Mouse (Mus musculus) intestine, embryonic 16.5 days (tissue): ENCODE data around the gene Noa1. TPM values are rescaled to one million over a fixed set of nuclear protein-coding genes. Genes with fewer than 3 reads are reported as not detected.
A peak's percentile ranks its signal among the peaks of the same experiment; 100 is the strongest.

Experiments
- ATAC-seq: fragments of 200-750 bp; cut with Nextera tagmentation; 2 replicates; pipeline ENCODE4 v1.8.0; 2017; ENCODE audit warnings: moderate TSS enrichment, moderate library complexity
- H3K27ac ChIP-seq: fragments of 300-500 bp; sonication (generic); 2 replicates; pipeline ENCODE4 v1.5.1; 2014; ENCODE audit warnings: mild to moderate bottlenecking, low read length
- H3K27me3 ChIP-seq: fragments of 300-500 bp; sonication (generic); replicated peaks from 2 replicates; pipeline ENCODE4 v1.6.1; 2014; ENCODE audit warnings: low read length, control low read depth, mixed read lengths; ENCODE audit not compliant: control insufficient read depth, insufficient read depth
- H3K36me3 ChIP-seq: fragments of 300-500 bp; sonication (generic); 2 replicates; pipeline ENCODE4 v1.6.1; 2014; ENCODE audit warnings: low read length, control low read depth; ENCODE audit not compliant: control insufficient read depth, insufficient read depth
- H3K4me1 ChIP-seq: fragments of 300-500 bp; sonication (generic); 2 replicates; pipeline ENCODE4 v1.6.1; 2014; ENCODE audit warnings: low read length, control low read depth, mixed read lengths; ENCODE audit not compliant: control insufficient read depth, insufficient read depth
- H3K4me2 ChIP-seq: fragments of 300-500 bp; sonication (generic); 2 replicates; pipeline ENCODE4 v1.6.1; 2014; ENCODE audit warnings: low read depth, low read length, control low read depth
- H3K4me3 ChIP-seq: fragments of 300-500 bp; sonication (generic); 2 replicates; pipeline ENCODE4 v1.5.1; 2014; ENCODE audit warnings: mild to moderate bottlenecking, low read length
- H3K9ac ChIP-seq: fragments of 300-500 bp; sonication (generic); 2 replicates; pipeline ENCODE4 v1.6.1; 2014; ENCODE audit warnings: low read depth, low read length
- H3K9me3 ChIP-seq: fragments of 300-500 bp; sonication (generic); 2 replicates; pipeline ENCODE4 v1.6.1; 2016; ENCODE audit warnings: low read length, control low read depth; ENCODE audit not compliant: control insufficient read depth
- WGBS: fragments of 180-500 bp; shearing (Covaris S2); extraction: QIAGEN DNeasy Blood & Tissue Kit; methylation state at CpG from one replicate; pipeline ENCODE4 v1.1.7; 2014; 5-methylcytosine and 5-hydroxymethylcytosine counted together
- polyA plus RNA-seq: library from polyadenylated mRNA; unstranded; fragments of >200 nt; fragmentation: Nextera tagmentation; extraction: Ambion mirVana; gene quantifications from 2 replicates; pipeline ENCODE4 v1.2.1, GENCODE M21; 2015

The Noa1 gene
- 30.9 and 32.6 TPM in 2 replicates for polyA plus RNA-seq

- Histone ChIP-seq H3K36me3 (peaks cover 6% of the 10 kb centered on the region; the same call in 1 of the 2 replicates), H3K27me3 (no peaks in the 10 kb centered on the region), H3K4me1 (peaks cover 13% of the 10 kb centered on the region), H3K4me3 (peak within 1 kb of the TSS; percentile 94), H3K27ac (peak within 1 kb of the TSS; percentile 92), H3K4me2 (peak within 1 kb of the TSS; percentile 92), H3K9ac (peak within 1 kb of the TSS; percentile 84), H3K9me3 (no peaks in the 10 kb centered on the region)
- WGBS, result under 1% methylated on average over 85 of the region's 85 CpGs
- ATAC-seq, result peak; percentile 95
Observed at GRCm38 (mm10) chr5:77309924-77310772, at the start of gene Noa1, which contains the start of gene Polr2b. Noa1 (minus strand) TSS chr5:77310084. Polr2b (plus strand) TSS chr5:77310147.

- 3% methylated on average over 10 of the region's 10 CpGs for WGBS
- peak overlapping the region; percentile 50 for H3K4me3 ChIP-seq
- H3K36me3 ChIP-seq, result no peaks in the 10 kb centered on the region
- H3K9me3 ChIP-seq, result no peaks in the 10 kb centered on the region
- H3K9ac ChIP-seq, result peak overlapping the region; percentile 56
- ATAC-seq, result peak; percentile 60
- peaks cover 21% of the 10 kb centered on the region for H3K4me1 ChIP-seq
- peak overlapping the region; percentile 76 for H3K27ac ChIP-seq
- H3K27me3 ChIP-seq, result no peaks in the 10 kb centered on the region
- peak overlapping the region; percentile 65 for H3K4me2 ChIP-seq
Observed at GRCm38 (mm10) chr5:77358347-77358746, 48.5 kb upstream of the Noa1 start.

- H3K4me3 ChIP-seq, result peak overlapping the region; percentile 50
- peak; percentile 86 for ATAC-seq
- H3K4me1 ChIP-seq, result peaks cover 21% of the 10 kb centered on the region
- peak overlapping the region; percentile 76 for H3K27ac ChIP-seq
- no peaks in the 10 kb centered on the region for H3K27me3 ChIP-seq
- H3K9me3 ChIP-seq, result no peaks in the 10 kb centered on the region
- peak overlapping the region; percentile 56 for H3K9ac ChIP-seq
- peak overlapping the region; percentile 65 for H3K4me2 ChIP-seq
- H3K36me3 ChIP-seq, result no peaks in the 10 kb centered on the region
- WGBS, result 18% methylated on average over 22 of the region's 22 CpGs
Observed at GRCm38 (mm10) chr5:77357405-77358149, 47.7 kb upstream of the Noa1 start.

- no peak overlapping the region for H3K4me2 ChIP-seq
- 72% methylated on average over 19 of the region's 19 CpGs for WGBS
- no peaks in the 10 kb centered on the region for H3K9me3 ChIP-seq
- no peak for ATAC-seq
- no peaks in the 10 kb centered on the region for H3K27me3 ChIP-seq
- no peak overlapping the region for H3K4me3 ChIP-seq
- 0 out of 2 replicates have a peak, but pooled peaks cover 4% of the 10 kb centered on the region for H3K36me3 ChIP-seq
- peaks cover 21% of the 10 kb centered on the region for H3K4me1 ChIP-seq
- peak overlapping the region; percentile 73 for H3K27ac ChIP-seq
- H3K9ac ChIP-seq, result no peak overlapping the region
Observed at GRCm38 (mm10) chr5:77355307-77356265, 45.7 kb upstream of the Noa1 start.

GRCm38 (mm10) chr5:77354361-77354787, 44.5 kb upstream of the Noa1 start:
- H3K27ac ChIP-seq, result no peak overlapping the region
- H3K36me3 ChIP-seq, result peaks cover 6% of the 10 kb centered on the region; the same call in 1 of the 2 replicates
- no peaks in the 10 kb centered on the region for H3K9me3 ChIP-seq
- ATAC-seq, result peak; percentile 49
- no peak overlapping the region for H3K9ac ChIP-seq
- H3K4me1 ChIP-seq, result peaks cover 21% of the 10 kb centered on the region
- peak overlapping the region; percentile 58 for H3K4me2 ChIP-seq
- 6% methylated on average over 16 of the region's 16 CpGs for WGBS
- H3K4me3 ChIP-seq, result peak overlapping the region; percentile 21; the same call in 1 of the 2 replicates
- H3K27me3 ChIP-seq, result no peaks in the 10 kb centered on the region

- Histone ChIP-seq H3K27me3 (no peaks in the 10 kb centered on the region), H3K4me3 (no peak overlapping the region), H3K9ac (no peak overlapping the region), H3K9me3 (no peaks in the 10 kb centered on the region), H3K36me3 (peaks cover 20% of the 10 kb centered on the region), H3K4me1 (peaks cover 10% of the 10 kb centered on the region; the same call in 1 of the 2 replicates), H3K4me2 (no peak overlapping the region), H3K27ac (no peak overlapping the region)
- no peak for ATAC-seq
- WGBS, result 77% methylated on average over 9 of the region's 9 CpGs
Observed at GRCm38 (mm10) chr5:77351691-77352090, 41.8 kb upstream of the Noa1 start.

GRCm38 (mm10) chr5:77349971-77350658, 40.2 kb upstream of the Noa1 start:
- no peaks in the 10 kb centered on the region for H3K27me3 ChIP-seq
- no peak overlapping the region for H3K4me2 ChIP-seq
- peaks cover 1% of the 10 kb centered on the region; the same call in 1 of the 2 replicates for H3K4me1 ChIP-seq
- ATAC-seq, result no peak
- H3K9me3 ChIP-seq, result no peaks in the 10 kb centered on the region
- H3K4me3 ChIP-seq, result no peak overlapping the region
- peaks cover 20% of the 10 kb centered on the region for H3K36me3 ChIP-seq
- no peak overlapping the region for H3K27ac ChIP-seq
- WGBS, result 92% methylated on average over 15 of the region's 15 CpGs
- no peak overlapping the region for H3K9ac ChIP-seq

GRCm38 (mm10) chr5:77348901-77349300, 39.0 kb upstream of the Noa1 start:
- peaks cover 22% of the 10 kb centered on the region for H3K36me3 ChIP-seq
- H3K9ac ChIP-seq, result no peak overlapping the region
- no peak for ATAC-seq
- H3K4me3 ChIP-seq, result no peak overlapping the region
- H3K27me3 ChIP-seq, result no peaks in the 10 kb centered on the region
- H3K27ac ChIP-seq, result no peak overlapping the region
- H3K4me1 ChIP-seq, result no peaks in the 10 kb centered on the region
- 96% methylated on average over 8 of the region's 8 CpGs for WGBS
- H3K4me2 ChIP-seq, result no peak overlapping the region
- no peaks in the 10 kb centered on the region for H3K9me3 ChIP-seq
